Mouse (Mus musculus) inflammation-experienced regulatory T-cells, adult 6 months (primary cell): ENCODE results near the gene Shmt2. TPM values are rescaled to one million over a fixed set of nuclear protein-coding genes. Genes with fewer than 3 reads are reported as not detected.

ENCODE experiments used
- ATAC-seq: one replicate; pipeline ENCODE4 v1.8.0; 2017
- polyA plus RNA-seq, 3 experiments: library from polyadenylated mRNA; unstranded; fragments of 100-300 nt; shearing (Covaris generic); gene quantifications; one replicate each; pipeline ENCODE4 v1.2.1; 2017

Shmt2 gene
- 10 to 100 TPM; 38.2 to 43.2 (median 42.9) TPM for polyA plus RNA-seq

DNA sequence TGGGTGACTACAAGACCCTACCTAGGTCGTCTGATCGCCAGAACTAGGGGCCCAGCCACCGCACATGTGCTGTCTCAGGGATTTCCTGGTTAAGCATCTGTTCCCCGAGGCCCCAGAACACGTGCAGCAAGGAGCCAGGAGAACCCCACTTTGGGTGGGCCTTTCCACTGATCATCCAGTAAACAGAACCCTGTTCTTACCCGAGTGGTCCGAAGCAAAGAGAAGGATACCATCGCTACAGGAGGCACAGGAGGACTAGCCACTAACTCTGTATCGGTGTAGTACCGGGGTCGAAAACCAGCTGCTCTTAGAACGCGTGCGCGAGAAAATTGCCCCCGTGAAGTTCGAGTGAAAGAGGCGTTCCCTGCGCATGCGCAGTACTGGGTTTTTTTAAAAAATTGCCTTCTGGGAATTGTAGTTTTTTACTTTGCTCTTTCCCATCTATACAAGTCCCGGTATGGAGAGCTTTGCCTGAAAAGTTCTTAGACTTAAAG is at the start of gene Shmt2:
Gene Shmt2 (minus strand): TSS at position 357 of the 494 bp plus-strand sequence.
- ATAC-seq, result peak; percentile 67

DNA sequence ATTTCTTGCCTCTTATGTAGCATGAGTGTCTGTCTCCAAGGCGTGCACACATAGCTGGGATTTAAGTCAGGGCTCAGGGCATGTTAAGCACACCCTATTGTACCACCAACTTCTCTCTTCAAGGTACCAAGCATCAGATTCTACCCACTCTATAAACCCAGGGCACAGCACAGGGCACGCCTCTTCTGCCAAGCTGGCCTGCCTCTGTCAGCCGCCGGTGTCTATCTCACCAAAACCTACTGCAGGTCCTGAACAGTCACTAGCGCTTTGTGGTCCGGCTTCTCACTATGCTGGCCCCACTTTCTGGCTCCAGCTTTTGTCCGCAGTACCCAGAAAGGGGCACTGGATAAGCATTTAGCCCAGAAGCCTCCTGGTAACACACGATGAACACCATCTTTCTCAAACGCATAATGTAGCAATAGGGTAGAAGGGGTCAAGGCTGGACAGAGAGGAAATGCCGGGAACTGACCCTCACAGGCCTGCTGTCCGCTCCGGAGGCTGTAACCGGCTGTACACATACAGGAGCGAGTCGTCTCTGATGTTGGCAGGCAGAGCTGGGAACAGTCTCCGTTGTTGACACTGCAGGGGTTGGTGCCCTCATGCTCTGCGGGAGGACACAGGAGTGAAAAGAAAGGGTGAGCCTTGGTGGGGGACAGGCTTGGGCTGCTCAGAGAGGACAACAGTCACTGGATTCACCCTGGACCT is 48.8 kb upstream of the Shmt2 start:
- no peak for ATAC-seq

DNA sequence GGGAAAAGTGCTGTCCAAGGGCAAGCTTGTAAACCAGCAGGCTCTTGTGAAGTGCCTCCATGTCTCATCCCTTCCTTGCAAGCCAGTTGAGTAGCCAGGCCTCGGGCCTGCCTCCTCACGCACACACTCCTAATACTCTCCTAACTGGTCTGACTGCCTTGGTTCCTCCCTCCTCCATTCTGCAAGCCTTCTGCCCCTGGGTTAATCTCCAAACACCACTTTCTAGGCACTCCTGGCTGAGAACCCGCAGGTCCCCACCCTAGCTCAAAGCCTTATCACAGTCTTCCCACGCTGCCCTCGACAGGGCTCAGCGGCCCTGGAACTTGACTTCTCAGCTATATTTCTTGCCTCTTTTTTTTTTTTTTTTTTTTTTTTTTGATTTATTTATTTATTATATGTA is 48.1 kb upstream of the Shmt2 start:
- ATAC-seq, result no peak

DNA sequence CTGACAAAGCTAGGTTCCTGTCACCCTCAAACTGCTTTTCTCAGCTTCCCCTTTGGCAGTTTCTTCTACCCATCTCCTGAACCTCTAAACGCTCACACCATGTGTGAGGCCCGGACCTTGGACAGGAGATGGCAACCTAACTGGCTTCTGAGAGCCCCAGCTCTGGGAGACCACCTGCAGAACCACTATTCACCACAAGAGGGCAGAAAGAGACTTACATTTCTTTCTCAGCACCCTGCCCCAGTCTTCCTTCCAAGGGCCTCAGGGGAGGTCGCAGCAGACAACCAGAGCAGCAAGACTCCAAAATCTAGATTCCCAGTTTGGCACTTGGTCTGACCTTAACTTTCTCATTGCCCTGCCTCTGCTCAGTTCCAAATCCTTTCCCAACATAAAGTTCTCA is 47.2 kb upstream of the Shmt2 start:
- no peak for ATAC-seq

DNA sequence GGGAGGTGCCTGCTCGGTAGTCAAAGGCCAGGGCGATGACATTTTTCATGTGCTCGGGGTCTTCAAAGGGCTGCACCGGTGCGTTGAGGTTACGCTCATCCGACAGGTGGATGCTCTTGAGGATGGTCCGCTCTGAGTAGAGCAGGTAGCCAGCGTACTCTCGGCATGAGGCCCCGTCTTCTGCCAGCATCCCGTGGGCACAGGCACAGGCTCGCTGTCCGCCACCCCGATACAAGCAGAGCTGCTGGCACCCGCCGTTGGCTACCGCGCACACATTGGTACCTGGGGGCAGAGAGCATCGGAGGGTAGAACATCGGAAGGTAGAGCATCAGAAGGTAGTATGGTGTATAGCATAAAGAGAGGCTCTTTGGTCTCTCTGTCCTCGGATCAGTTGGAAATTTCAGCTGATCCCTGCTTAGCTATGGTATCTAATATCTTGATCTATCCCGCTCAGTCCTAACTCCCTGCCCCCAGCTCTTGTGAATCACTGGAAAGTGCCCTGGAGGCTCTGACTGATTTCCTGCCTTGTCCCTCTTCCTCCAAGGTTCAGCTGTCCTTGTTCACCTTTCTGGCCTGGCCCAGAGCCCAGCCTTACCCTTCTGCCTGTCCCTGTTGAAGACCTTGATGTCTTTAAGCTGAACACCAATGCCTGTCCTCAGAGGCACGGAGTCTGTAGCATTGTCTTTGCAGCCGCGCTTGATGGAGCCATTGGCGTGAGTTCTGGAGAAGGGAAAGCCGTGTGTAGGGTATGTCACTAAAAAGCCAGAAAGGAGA is 44.5 kb upstream of the Shmt2 start:
- ATAC-seq, result no peak

DNA sequence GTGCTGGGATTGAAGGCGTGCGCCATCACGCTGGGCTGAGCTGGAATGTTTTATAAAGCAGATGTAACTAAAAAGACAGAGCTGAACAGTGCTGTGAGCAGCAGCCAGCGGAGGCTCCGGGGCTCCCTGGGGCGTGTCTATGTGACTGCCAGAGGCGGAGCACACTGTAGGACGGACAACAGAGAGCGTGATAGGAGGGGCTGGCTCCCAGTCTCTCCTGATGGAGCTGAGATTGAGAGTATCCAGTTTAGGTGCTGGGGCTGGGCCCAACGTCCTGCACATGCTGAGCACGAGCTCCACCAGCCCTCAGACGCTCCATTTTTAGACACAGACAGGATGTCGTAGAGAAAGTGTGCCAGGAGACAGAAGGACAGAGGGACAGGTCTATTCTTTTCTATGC is 42.1 kb upstream of the Shmt2 start:
- ATAC-seq, result no peak

DNA sequence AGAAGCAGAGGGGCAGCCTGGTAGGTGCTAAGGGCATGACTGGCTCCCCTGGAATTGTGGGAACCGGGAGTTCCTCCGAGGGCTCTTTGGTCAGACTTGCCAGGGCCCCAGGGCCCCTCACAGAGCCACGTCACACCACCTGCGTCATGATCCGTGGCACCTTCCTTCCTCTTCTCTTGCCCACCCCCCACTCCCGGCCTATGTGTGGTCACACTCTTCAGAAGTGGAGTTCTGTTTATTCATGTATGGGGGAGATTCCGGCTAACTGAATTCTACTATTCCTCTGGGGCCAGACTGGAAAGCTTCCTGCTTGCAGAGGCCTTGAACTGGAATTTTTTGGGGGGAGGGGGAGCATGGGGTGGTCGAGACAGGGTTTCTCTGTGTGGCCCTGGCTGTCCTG is 41.6 kb upstream of the Shmt2 start:
- ATAC-seq, result no peak

DNA sequence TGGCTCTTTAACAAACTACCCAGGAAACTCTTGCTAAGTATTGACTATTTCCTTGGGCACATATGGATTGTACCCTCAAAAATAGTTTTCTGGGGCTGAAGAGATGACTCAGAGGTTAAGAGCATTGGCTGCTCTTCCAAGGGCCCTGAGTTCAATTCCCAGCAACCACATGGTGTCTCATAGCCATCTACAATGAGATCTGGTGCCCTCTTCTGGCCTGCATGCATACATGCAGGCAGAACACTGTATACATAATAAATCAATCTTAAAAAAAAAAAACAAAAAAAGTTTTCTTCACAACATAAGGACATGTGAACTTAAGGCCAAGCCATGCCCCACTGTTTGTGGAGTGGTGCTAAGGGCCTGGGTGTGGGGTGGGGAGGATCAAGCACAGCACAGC is 38.9 kb upstream of the Shmt2 start:
- ATAC-seq, result no peak

DNA sequence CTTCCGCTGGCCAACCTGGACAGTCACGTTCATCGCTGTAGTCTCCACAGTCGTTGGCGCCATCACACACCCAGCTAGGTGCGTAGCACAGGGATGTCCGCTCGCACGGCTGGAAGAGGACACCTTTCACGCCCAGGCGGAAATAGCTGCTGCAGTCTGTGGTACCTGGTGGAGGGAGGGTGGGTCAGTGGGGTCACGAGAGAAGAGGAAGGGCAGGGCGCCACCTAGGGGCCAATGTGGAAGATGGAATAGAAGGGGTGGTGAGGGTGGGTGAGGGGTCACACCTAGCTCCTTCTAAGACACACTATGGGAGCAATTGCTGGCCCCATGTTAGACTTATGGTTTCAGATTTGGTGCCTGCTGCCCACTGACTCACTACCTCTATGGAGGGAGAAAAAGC is 35.2 kb upstream of the Shmt2 start:
- no peak for ATAC-seq

DNA sequence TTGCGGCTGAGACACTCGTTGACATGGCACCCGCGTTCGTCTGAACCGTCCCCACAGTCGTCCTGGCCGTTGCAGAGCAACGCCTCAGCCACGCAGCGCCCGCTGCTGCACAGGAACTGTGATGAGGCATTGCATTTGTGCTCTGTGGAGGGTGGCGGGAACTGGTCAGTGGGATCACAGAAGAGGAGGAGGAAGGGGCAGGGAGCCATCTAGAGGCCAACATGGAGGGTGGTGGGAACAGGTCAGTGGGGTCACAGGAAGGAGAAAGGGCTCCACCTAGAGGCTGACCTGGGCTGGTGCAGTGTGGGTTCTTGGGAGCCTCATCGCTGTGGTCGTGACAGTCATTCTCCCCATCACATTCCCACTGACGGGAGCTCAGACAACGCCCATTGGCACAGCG is 33.5 kb upstream of the Shmt2 start:
- ATAC-seq, result no peak

DNA sequence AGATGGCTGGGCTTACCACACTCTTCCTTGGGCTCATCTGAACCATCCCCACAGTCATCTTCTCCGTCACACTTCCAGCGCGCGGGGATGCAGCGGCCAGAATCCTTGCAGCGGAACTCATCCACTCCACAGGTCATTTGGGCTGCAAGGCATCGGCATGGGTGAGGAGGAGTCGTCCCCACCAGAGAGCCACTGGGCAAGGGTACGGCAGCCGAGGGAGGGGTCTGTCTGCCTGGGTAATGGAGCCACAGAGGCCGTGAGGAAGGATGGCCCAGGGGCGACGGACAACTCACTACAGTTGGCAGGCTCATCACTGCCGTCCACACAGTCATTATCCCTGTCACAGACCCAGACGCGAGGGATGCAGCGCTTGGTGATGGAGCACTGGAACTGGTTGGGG is 27.6 kb upstream of the Shmt2 start:
- no peak for ATAC-seq

DNA sequence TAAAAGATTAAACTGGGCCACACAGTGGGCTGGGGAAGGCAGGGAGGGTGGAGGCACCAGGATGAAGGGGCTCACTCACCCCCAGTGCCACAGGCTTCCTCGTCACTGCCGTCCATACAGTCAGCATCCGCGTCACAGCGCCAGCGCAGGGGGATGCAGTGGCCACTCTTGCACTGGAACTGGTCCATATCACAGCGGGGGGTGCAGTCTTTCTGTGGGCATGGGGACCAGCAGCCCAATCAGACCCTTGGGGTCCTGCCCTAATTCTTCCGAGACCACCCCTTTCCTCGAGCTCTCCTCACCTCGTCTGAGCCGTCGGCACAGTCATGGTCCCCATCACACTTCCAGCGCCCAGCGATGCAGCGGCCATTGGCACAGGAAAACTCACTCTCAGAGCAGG is 26.0 kb upstream of the Shmt2 start:
- ATAC-seq, result no peak

DNA sequence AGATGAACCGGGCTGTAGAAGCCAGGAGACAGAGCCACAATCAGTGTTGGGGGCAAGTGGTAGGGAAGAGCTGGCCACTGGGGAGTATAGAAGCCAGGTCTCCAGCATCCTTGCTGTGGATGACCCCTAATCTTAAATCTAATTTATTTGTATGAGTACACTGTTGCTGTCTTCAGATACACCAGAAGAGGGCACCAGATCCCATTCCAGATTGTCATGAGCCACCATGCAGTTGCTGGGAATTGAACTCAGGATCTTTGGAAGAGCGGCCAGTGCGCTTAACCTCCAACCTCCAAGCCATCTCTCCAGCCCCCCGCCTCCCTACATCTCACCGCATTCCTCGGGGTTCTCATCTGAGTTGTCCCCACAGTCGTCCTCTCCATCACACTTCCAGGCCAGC is 24.3 kb upstream of the Shmt2 start:
- ATAC-seq, result no peak

DNA sequence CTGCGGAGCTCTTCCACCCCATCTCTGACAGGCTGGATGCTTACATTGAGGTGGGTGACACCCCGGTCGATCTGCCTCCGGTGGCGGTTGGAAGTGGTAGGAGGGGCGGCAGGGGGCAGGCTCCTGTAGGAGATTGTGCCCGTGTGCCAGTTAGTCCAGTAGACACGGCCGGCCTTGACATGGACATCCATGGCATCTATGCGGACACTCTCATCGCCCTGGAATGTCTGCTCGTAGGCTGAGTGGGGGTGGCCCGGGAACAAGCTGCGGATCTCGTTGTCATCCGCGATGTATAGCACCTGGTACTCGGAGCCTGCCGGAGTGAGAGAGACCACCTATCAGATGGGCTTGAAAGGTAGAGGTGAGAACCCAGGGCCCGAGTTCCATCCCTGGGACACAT is 22.1 kb upstream of the Shmt2 start:
- ATAC-seq, result no peak

DNA sequence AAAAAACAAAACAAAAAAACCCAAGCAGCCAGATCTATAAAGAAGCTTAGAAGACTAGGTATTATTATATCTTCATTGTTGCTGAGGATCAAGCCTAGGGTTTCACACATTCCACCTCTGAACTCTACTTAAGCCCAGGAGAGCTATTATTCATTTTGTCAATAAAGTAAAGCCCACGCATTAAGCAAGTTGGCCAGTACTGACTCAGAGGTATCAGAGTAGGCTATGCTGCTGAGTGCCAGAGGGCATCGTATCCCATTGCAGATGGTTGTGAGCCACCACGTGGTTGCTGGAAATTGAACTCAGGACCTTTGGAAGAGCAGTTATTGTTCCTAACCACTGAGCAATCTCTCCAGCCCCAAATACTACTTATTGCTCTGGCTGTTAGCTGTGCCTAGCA is 21.7 kb upstream of the Shmt2 start:
- no peak for ATAC-seq

DNA sequence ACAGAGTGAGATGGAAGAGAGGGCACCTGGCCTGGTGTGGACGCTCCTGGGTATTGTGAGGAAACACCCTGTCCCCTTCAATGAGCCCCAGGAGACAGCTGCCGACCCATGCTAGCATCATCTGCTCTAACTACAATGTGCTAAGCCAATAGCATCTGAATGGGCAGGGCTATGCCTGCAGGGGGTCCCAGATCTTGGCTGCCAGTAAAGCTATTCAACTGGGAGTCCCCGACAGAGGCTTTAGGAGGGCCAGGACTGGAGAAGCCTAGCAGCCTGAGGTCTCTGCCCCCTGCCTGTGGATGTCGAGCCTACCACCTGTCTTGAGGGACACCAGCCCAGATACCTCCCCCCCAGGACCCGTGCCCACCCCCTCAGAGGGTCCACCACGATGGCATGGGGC is 20.5 kb upstream of the Shmt2 start:
- no peak for ATAC-seq

DNA sequence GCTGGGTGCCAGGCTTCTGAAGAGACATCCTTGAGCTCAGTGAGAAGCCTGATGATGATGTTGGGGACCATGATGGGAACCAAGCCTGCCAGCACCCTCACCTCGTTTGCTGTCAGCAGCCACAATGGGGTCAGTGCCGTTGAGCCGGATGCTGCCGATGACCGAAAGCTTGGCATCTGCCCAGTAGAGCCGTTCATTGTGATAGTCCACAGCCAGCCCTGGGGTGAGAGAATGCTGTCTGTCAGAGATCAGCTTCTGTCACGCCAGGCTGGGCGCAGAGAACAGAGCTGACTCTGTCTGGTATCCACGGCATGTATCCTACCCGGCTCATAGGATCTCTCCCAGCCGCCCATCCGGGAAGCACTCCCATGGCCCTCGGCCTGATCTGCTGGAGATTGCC is 19.8 kb upstream of the Shmt2 start:
- ATAC-seq, result no peak

DNA sequence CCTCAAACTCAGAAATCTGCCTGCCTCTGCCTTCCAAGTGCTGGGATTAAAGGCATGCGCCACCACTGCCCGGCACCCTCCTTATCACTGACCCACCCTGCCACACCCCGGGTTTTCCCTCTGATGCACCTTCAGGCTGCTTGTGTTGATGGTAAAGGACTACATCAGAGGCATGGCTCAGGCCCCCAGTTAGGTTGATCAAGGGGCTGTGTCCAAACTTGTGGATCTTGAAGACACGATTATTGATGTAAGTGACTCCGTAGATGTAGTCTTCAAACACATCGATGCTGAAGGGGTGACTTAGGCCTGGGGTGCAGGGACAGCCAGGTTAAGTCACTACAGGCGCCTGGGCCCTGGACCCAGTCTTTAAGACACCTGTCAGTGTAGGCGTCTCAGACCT is 19.3 kb upstream of the Shmt2 start:
- ATAC-seq, result no peak

DNA sequence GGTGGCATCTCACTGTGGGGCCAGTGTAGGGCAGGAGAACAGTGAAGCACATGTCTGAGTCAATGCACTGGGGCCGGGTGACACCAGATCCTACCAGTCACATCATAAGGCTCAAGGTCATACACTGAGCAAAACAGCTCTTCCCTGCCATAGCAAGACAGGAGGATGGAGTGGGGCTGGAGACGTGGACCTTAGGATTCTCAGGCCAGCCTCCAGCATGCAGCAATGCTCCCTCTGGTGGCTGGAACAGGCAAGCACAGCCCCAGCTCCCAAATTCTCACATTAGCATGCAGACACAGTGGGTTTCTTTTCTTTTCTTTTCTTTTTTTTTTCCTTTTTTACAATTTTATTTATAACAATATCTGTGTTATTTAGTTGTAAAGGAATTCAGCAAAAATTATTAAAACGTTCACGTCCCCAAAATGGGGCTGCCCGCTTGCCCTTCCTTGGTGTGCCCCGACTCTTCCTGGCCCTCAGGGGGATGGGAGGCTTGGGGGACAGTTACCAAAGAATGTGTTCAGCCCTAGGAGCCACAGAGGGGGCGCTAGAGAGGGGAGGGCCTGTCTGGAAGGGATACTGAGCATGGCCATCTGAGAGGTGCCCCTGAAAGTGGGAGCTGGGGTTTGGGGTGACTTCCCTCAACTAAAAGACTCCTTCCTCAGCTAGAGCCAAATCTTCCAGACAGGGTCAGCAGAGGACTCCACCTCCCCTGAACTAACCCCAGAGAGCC is 15.8 kb upstream of the Shmt2 start:
- ATAC-seq, result no peak

DNA sequence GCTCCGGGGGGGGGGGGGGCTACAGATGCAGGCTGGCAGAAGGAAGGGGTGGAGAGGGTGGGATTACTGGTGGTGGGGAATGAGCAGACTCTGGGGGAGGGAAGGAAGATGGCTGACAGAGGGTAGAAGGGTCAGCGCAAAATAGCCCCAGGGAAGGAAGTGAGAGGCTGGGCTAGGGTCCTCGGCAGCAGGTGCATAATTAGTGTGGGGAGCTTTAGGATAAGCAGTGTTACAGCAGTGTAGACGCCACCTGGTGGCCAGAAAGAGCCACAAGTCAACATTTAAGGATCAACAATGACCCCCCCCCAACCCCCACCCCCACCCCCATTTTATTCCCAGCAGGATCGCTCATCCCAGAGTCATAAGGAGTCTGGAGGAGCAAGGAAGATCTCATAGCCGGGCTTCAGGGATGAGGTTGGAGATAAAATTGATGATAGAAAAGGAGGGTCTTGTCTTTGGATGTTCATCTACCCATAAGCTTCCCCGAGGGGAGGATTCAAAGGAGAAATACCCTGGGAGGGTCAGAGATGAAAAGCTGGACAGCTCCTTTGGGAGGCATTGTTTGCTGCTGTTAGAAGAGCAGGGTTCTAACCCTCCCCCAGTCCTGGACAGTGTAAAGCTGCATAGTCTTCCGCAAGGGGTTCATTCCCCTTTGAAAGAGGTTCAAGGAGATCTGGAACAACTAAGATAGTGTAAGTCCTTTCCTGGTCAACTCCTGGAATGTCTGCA is 14.5 kb upstream of the Shmt2 start:
- no peak for ATAC-seq

DNA sequence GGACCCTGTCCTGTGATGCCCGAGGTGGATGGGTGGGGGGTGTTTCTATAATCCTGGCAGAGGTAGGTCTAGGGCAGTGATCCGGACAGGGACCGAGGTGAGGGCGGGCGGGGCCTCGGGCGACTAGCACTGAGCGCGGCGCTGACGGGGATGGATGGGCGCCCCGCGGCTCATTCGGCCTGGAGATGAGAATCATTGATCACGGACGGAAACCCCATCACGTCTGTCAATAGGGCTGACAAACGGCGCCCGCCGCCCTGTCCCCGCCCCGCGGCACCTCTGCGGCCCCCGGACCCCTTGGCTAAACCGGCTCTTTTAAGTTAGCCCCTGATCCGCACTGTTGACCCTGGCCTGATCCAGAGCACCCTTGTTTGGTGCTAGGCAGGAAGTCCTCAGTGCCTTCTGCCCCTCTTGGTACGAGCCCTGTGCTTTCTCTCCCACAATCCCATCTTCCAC is 12.7 kb upstream of the Shmt2 start:
- ATAC-seq, result no peak

DNA sequence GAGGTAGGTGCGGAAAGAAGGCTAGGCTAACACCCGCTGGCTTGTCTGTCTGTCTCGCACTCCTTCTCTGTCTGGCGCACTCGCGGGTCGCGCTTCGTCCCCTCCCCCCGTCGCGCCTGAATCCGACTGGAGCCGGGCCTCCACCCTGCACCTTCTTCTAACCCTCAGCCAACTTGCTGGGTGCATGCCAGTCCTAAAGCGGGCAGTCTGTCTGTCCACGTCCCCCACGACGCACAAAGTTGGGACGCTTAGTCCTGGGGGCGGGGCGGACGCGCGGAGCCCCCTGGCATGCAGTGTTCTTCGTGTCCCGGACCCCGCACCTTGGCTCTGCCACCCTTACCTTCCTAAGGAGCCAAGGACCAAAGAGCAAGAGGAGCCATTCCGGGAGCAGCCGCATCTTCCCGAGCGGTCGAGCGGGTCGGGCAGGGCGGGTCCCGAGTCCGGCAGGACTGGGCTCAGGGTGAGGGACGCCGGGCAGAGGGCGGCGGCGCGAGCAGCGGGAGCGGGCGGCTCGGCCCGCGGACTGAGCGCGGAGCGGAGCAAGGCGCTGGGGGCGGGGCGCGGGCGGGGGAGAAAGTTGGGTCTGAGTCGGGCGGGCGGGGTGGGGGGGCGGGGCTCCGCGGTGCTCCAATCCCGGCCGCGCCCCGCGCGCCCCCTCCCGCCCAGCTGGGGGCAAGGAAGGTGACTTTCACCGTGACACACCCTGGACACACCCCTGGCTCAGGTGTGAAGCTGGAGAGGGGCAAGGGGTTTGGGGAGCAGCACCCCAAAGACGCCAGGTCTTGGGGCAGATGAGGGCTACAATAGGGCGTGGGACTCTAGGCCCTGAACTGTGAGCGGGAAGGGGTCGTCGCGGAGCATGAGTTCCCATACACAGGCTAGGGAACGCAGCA is 12.0 kb upstream of the Shmt2 start, which contains the start of gene Nxph4:
Gene Nxph4 (minus strand): TSS at position 524 of the 893 bp plus-strand sequence.
- peak; percentile 16 for ATAC-seq
